Mouse (Mus musculus): ENCODE measurements around the gene Trmt1. TPM values are rescaled to one million over a fixed set of nuclear protein-coding genes. Genes with fewer than 3 reads are reported as not detected.

The Trmt1 gene
- polyA plus RNA-seq, 1 experiment from 2014 or later: 65.7 TPM

DNA sequence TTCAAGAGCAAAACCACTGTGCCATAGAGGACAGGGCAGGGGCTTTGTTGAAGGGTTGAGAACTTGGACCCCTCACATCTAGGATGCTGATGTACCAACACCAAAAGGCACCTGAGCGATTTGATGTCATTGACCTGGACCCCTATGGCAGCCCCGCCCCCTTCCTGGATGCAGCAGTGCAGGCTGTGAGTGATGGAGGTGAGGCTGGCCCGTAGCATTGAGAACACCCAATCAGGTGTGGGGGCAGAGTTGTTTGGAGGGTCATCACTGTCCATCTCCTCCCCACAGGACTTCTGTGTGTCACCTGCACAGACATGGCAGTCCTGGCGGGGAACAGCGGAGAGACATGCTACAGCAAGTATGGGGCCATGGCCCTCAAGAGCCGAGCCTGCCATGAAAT, 9.0 kb downstream of the Trmt1 start:
- DNase-seq (ENCODE audit: low spot score): no peak
- H3K4me2 ChIP-seq (ENCODE audit: low read depth, severe bottlenecking): no peak overlapping the region
- WGBS: 92% methylated on average over 6 of the region's 6 CpGs
- ATAC-seq (ENCODE audit: insufficient number of reproducible peaks, low FRiP score, low TSS enrichment, low read depth): no peak
- H3K9me3 ChIP-seq (ENCODE audit: control insufficient read depth, low read length): no peaks in the 10 kb centered on the region
- no peak overlapping the region for H3K4me3 ChIP-seq (ENCODE audit: low read depth, low read length)
- H3K27ac ChIP-seq (replicated peaks; ENCODE audit: low read depth, low read length): no peak overlapping the region
- 0 out of 2 replicates have a peak, but pooled peaks cover 3% of the 10 kb centered on the region for H3K4me1 ChIP-seq (ENCODE audit: control insufficient read depth, insufficient read depth, low read length)
- H3K36me3 ChIP-seq (ENCODE audit: control insufficient read depth, insufficient read depth, low read length): peaks cover 25% of the 10 kb centered on the region
- H3K9ac ChIP-seq (ENCODE audit: low read length): no peak overlapping the region
- no peaks in the 10 kb centered on the region for H3K27me3 ChIP-seq (ENCODE audit: control insufficient read depth, insufficient read depth, low read length)

GRCm38 (mm10) chr8:84697166-84698130, 11.3 kb downstream of the Trmt1 start:
- H3K27me3 ChIP-seq (ENCODE audit: control insufficient read depth, insufficient read depth, low read length): peaks cover 14% of the 10 kb centered on the region
- no peak overlapping the region for H3K27ac ChIP-seq (replicated peaks; ENCODE audit: low read depth, low read length)
- no peaks in the 10 kb centered on the region for H3K9me3 ChIP-seq (ENCODE audit: control insufficient read depth, low read length)
- H3K9ac ChIP-seq (ENCODE audit: low read length): no peak overlapping the region
- peaks cover 22% of the 10 kb centered on the region for H3K36me3 ChIP-seq (ENCODE audit: control insufficient read depth, insufficient read depth, low read length)
- peak; percentile 58 for DNase-seq (ENCODE audit: low spot score)
- no peak overlapping the region for H3K4me2 ChIP-seq (ENCODE audit: low read depth, severe bottlenecking)
- ATAC-seq (ENCODE audit: insufficient number of reproducible peaks, low FRiP score, low TSS enrichment, low read depth): no peak
- H3K4me3 ChIP-seq (ENCODE audit: low read depth, low read length): no peak overlapping the region
- 85% methylated on average over 14 of the region's 14 CpGs for WGBS
- peaks cover 7% of the 10 kb centered on the region for H3K4me1 ChIP-seq (ENCODE audit: control insufficient read depth, insufficient read depth, low read length)

DNA sequence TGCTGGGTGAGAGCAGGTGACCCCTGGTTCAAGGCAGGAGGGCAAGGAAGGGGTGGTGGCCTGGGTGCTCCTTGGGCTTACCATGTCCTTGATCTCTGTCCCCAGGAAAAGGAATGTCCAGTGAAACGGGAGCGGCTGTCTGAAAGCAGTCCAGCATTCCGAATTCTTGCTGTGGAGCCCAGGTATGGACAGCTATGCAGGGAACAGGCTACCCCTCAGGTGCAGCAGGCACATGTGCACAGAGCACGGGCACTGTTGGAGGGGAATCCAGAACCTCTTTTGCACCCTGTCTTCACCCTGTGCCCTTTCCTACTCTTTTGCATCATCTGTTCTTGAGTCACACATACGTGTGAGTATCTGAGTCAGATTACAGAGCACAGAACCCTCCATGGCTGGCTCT, 12.2 kb downstream of the Trmt1 start:
- peaks cover 7% of the 10 kb centered on the region for H3K4me1 ChIP-seq (ENCODE audit: control insufficient read depth, insufficient read depth, low read length)
- no peak for ATAC-seq (ENCODE audit: insufficient number of reproducible peaks, low FRiP score, low TSS enrichment, low read depth)
- 88% methylated on average over 5 of the region's 5 CpGs for WGBS
- no peaks in the 10 kb centered on the region for H3K9me3 ChIP-seq (ENCODE audit: control insufficient read depth, low read length)
- no peak overlapping the region for H3K4me3 ChIP-seq (ENCODE audit: low read depth, low read length)
- peaks cover 22% of the 10 kb centered on the region for H3K36me3 ChIP-seq (ENCODE audit: control insufficient read depth, insufficient read depth, low read length)
- no peak overlapping the region for H3K9ac ChIP-seq (ENCODE audit: low read length)
- DNase-seq (ENCODE audit: low spot score): no peak
- H3K27me3 ChIP-seq (ENCODE audit: control insufficient read depth, insufficient read depth, low read length): peaks cover 23% of the 10 kb centered on the region
- H3K4me2 ChIP-seq (ENCODE audit: low read depth, severe bottlenecking): no peak overlapping the region
- H3K27ac ChIP-seq (replicated peaks; ENCODE audit: low read depth, low read length): no peak overlapping the region

- H3K27me3 ChIP-seq (ENCODE audit: control insufficient read depth, insufficient read depth, low read length): peaks cover 29% of the 10 kb centered on the region
- H3K4me1 ChIP-seq (ENCODE audit: control insufficient read depth, insufficient read depth, low read length): peaks cover 12% of the 10 kb centered on the region
- H3K4me3 ChIP-seq (ENCODE audit: low read depth, low read length): no peak overlapping the region
- DNase-seq (ENCODE audit: low spot score): no peak
- WGBS: 92% methylated on average over 9 of the region's 9 CpGs
- H3K9ac ChIP-seq (ENCODE audit: low read length): no peak overlapping the region
- no peak for ATAC-seq (ENCODE audit: insufficient number of reproducible peaks, low FRiP score, low TSS enrichment, low read depth)
- H3K4me2 ChIP-seq (ENCODE audit: low read depth, severe bottlenecking): peak overlapping the region; percentile 4; the same call in 1 of the 2 replicates
- H3K27ac ChIP-seq (replicated peaks; ENCODE audit: low read depth, low read length): no peak overlapping the region
- H3K36me3 ChIP-seq (ENCODE audit: control insufficient read depth, insufficient read depth, low read length): peaks cover 22% of the 10 kb centered on the region
- H3K9me3 ChIP-seq (ENCODE audit: control insufficient read depth, low read length): no peaks in the 10 kb centered on the region
These were observed 12.9 kb downstream of the Trmt1 start for GRCm38 (mm10) chr8:84698929-84699401.

DNA sequence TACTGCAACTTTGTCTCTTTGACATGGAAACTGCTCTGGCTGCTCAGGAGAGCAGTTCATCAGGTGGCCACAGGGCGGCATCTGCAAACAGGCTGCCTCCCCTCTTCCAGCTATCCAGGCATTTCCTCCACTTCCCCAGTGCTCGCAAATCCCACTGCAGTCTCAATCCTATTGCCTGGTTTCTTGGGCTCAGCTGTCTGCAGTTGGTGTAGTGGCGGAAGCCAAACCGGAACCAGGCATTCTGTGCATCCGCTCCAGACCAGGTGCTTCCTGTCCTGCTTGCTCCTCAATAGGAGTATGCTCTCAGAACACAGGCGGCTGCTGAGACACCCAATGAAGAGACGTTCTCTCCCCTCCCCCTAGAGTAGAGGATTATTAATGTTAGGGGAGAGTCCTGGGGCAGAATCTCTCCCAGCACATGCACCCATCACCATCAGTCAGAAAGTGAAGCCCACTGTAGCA, 13.8 kb downstream of the Trmt1 start:
- Histone ChIP-seq H3K9me3 (ENCODE audit: control insufficient read depth, low read length) (no peaks in the 10 kb centered on the region), H3K4me1 (ENCODE audit: control insufficient read depth, insufficient read depth, low read length) (peaks cover 16% of the 10 kb centered on the region), H3K4me3 (ENCODE audit: low read depth, low read length) (no peak overlapping the region), H3K4me2 (ENCODE audit: low read depth, severe bottlenecking) (no peak overlapping the region), H3K9ac (ENCODE audit: low read length) (no peak overlapping the region), H3K27ac (replicated peaks; ENCODE audit: low read depth, low read length) (0 out of 2 replicates have a peak overlapping the region, but pooled peaks have one; percentile 14), H3K27me3 (ENCODE audit: control insufficient read depth, insufficient read depth, low read length) (peaks cover 39% of the 10 kb centered on the region), H3K36me3 (ENCODE audit: control insufficient read depth, insufficient read depth, low read length) (peaks cover 20% of the 10 kb centered on the region)
- WGBS: 64% methylated on average over 7 of the region's 7 CpGs
- no peak for ATAC-seq (ENCODE audit: insufficient number of reproducible peaks, low FRiP score, low TSS enrichment, low read depth)
- DNase-seq (ENCODE audit: low spot score): peak; percentile 75

DNA sequence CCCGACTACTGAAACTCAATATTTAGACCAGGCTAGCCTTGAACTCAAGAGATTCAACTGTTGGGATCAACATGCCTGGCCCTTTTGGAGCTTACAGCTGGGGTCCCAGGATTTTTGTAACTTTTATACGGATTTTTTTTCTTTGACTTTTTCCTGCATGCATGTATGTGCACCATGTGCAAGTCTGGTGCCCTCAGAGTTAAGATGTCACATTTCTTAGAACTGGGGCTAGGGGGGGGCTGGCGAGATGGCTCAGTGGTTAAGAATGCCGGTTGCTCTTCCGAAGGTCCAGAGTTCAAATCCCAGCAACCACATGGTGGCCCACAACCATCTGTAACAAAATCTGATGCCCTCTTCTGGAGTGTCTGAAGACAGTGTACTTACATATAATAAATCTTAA, 14.4 kb downstream of the Trmt1 start:
- no peak for DNase-seq (ENCODE audit: low spot score)
- ATAC-seq (ENCODE audit: insufficient number of reproducible peaks, low FRiP score, low TSS enrichment, low read depth): no peak
- H3K4me1 ChIP-seq (ENCODE audit: control insufficient read depth, insufficient read depth, low read length): peaks cover 22% of the 10 kb centered on the region
- no peaks in the 10 kb centered on the region for H3K9me3 ChIP-seq (ENCODE audit: control insufficient read depth, low read length)
- H3K4me3 ChIP-seq (ENCODE audit: low read depth, low read length): no peak overlapping the region
- H3K27me3 ChIP-seq (ENCODE audit: control insufficient read depth, insufficient read depth, low read length): peaks cover 45% of the 10 kb centered on the region
- 85% methylated on average over 5 of the region's 5 CpGs for WGBS
- H3K27ac ChIP-seq (replicated peaks; ENCODE audit: low read depth, low read length): 0 out of 2 replicates have a peak overlapping the region, but pooled peaks have one; percentile 14
- no peak overlapping the region for H3K9ac ChIP-seq (ENCODE audit: low read length)
- H3K36me3 ChIP-seq (ENCODE audit: control insufficient read depth, insufficient read depth, low read length): peaks cover 17% of the 10 kb centered on the region
- no peak overlapping the region for H3K4me2 ChIP-seq (ENCODE audit: low read depth, severe bottlenecking)

DNA sequence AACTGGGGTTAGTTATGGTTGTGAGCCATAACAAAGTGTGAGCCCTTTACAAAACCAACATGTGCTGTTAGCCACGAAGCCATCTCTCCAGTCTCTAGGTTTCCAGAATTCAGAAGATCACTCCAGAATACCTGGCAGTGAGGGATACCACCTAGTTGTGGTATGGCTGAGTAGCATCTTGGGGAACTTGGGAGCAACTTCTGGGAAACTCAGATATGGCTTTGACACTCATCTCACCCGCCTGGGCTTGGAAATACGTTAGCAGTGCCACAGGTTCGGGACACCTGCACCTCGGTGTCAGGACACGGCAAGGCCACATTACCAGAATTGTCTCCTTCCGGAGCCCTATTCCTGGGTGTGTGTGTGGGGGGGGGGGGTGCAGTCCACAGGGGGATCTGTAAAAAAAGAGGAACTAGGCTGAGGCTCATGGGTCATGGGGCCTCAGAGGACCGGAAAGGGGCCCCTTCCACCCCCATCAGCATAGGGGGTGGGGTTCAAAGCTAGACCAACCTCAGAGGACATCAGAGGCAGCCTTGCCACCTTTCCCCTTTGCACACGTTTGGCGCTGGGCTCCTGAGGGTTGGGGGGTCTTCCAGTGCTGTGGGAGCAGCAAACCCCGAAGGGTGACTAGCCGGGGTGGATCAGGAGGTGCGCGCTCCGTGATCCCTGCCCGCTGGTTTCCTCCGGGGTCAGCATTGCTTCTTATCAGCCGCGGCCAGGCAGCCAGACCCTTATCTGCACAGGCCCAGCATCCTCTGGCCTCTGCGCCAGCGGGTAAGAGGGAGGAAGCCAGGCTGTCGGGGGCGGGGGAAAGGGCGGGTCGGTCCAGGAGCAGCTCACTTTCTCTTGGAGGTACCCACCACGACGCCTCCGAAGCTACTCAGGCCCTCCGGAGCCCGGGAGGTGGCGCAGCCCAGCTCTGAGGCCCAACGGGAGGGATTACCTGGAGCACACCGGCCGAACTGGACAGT, 15.1 kb downstream of the Trmt1 start, which contains the start of gene Lyl1:
Gene Lyl1 (plus strand): TSS at position 517 of the 971 bp plus-strand sequence.
- ATAC-seq (ENCODE audit: insufficient number of reproducible peaks, low FRiP score, low TSS enrichment, low read depth): no peak
- Histone ChIP-seq H3K4me1 (ENCODE audit: control insufficient read depth, insufficient read depth, low read length) (peaks cover 24% of the 10 kb centered on the region), H3K27me3 (ENCODE audit: control insufficient read depth, insufficient read depth, low read length) (peaks cover 47% of the 10 kb centered on the region), H3K9ac (ENCODE audit: low read length) (peak within 1 kb of the TSS; percentile 22; the same call in 1 of the 2 replicates), H3K27ac (replicated peaks; ENCODE audit: low read depth, low read length) (peak within 1 kb of the TSS; percentile 14; the same call in 1 of the 2 replicates), H3K36me3 (ENCODE audit: control insufficient read depth, insufficient read depth, low read length) (peaks cover 17% of the 10 kb centered on the region), H3K4me2 (ENCODE audit: low read depth, severe bottlenecking) (peak within 1 kb of the TSS; percentile 28), H3K9me3 (ENCODE audit: control insufficient read depth, low read length) (no peaks in the 10 kb centered on the region), H3K4me3 (ENCODE audit: low read depth, low read length) (no peak within 1 kb of the TSS; the same call in 1 of the 2 replicates)
- 10% methylated on average over 34 of the region's 34 CpGs for WGBS
- DNase-seq (ENCODE audit: low spot score): peak; percentile 58

All from limb, embryonic 11.5 days (tissue).